Mouse (Mus musculus) MEL (cell line): ENCODE data around the gene Hpcal1. TPM values are rescaled to one million over a fixed set of nuclear protein-coding genes. Genes with fewer than 3 reads are reported as not detected.

ENCODE experiments used
- DNase-seq: peaks from one replicate; pipeline ENCODE4 v3.0.0; 2011; ENCODE audit warnings: low read depth, low spot score
- H3K27ac ChIP-seq: 2 replicates; pipeline ENCODE4 v1.5.1; 2012; ENCODE audit warnings: low read depth, mild to moderate bottlenecking, control low read depth, low read length, moderate library complexity; ENCODE audit not compliant: control insufficient read depth
- H3K27me3 ChIP-seq, 2 experiments: fragments of 150-350 bp in 1 of 2; sonication (generic) in 1 of 2; 2 replicates each; pipeline ENCODE4 v1.6.1; 2012; ENCODE audit warnings: low read length in 2 of 2, mild to moderate bottlenecking in 2 of 2, improper control_type of control experiment in 1 of 2, moderate library complexity in 1 of 2; ENCODE audit not compliant: insufficient read depth in 2 of 2, control insufficient read depth in 1 of 2
- H3K36me3 ChIP-seq, 2 experiments: 2 replicates each; pipeline ENCODE4 v1.6.1; 2012 to 2014; ENCODE audit warnings: low read length in 2 of 2, improper control_type of control experiment in 1 of 2, inconsistent platforms in 1 of 2, mild to moderate bottlenecking in 1 of 2; ENCODE audit not compliant: insufficient read depth in 2 of 2, control insufficient read depth in 1 of 2
- H3K4me1 ChIP-seq, 2 experiments: fragments of 150-350 bp in 1 of 2; sonication (generic) in 1 of 2; 2 replicates each; pipeline ENCODE4 v1.6.1; 2012; ENCODE audit warnings: low read length in 2 of 2, improper control_type of control experiment in 1 of 2, mild to moderate bottlenecking in 1 of 2; ENCODE audit not compliant: insufficient read depth in 2 of 2, control insufficient read depth in 1 of 2
- H3K4me3 ChIP-seq, 2 experiments: fragments of 150-350 bp in 1 of 2; sonication (generic) in 1 of 2; 2 replicates each; pipeline ENCODE4 v1.5.1; 2012; ENCODE audit warnings: low read depth in 2 of 2, low read length in 2 of 2, mild to moderate bottlenecking in 2 of 2, moderate library complexity in 2 of 2, control low read depth in 1 of 2, improper control_type of control experiment in 1 of 2; ENCODE audit not compliant: control insufficient read depth in 1 of 2, insufficient read depth in 1 of 2
- H3K79me2 ChIP-seq: 2 replicates; pipeline ENCODE4 v1.6.1; 2012; ENCODE audit warnings: mild to moderate bottlenecking, low read length, moderate library complexity; ENCODE audit not compliant: control insufficient read depth, poor library complexity, insufficient read depth
- H3K9ac ChIP-seq: 2 replicates; pipeline ENCODE4 v1.6.1; 2012; ENCODE audit warnings: low read depth, mild to moderate bottlenecking, control low read depth, low read length, moderate library complexity; ENCODE audit not compliant: control insufficient read depth, poor library complexity, severe bottlenecking
- H3K9me3 ChIP-seq: fragments of 150-350 bp; sonication (generic); replicated peaks from 2 replicates; pipeline ENCODE4 v1.6.1; 2012; ENCODE audit warnings: mild to moderate bottlenecking, low read length, improper control_type of control experiment, moderate library complexity; ENCODE audit not compliant: insufficient read depth
- CHD2 ChIP-seq: IDR thresholded peaks from 2 replicates; pipeline ENCODE4 v1.6.1; 2011; ENCODE audit warnings: low read length, improper control_type of control experiment
- E2F4 ChIP-seq: IDR thresholded peaks from 2 replicates; pipeline ENCODE4 v1.6.1; 2011; ENCODE audit warnings: low read depth, low read length, improper control_type of control experiment, borderline replicate concordance
- EP300 ChIP-seq, 2 experiments: IDR thresholded peaks; 2 replicates each; pipeline ENCODE4 v1.6.1; 2011; ENCODE audit warnings: improper control_type of control experiment in 2 of 2, low read length in 2 of 2, low read depth in 1 of 2, mild to moderate bottlenecking in 1 of 2
- ETS1 ChIP-seq: IDR thresholded peaks from 2 replicates; pipeline ENCODE4 v1.6.1; 2012; ENCODE audit warnings: low read depth, mild to moderate bottlenecking, inconsistent platforms, low read length, improper control_type of control experiment, moderate library complexity
- GABPA ChIP-seq: IDR thresholded peaks from 2 replicates; pipeline ENCODE4 v1.6.1; 2012; ENCODE audit warnings: low read depth, mild to moderate bottlenecking, inconsistent platforms, low read length, improper control_type of control experiment, moderate library complexity
- GATA1 ChIP-seq: IDR thresholded peaks from 2 replicates; pipeline ENCODE4 v1.6.1; 2011; ENCODE audit warnings: low read depth, low read length, improper control_type of control experiment
- HCFC1 ChIP-seq: IDR thresholded peaks from 2 replicates; pipeline ENCODE4 v1.6.1; 2012; ENCODE audit warnings: low read depth, mild to moderate bottlenecking, inconsistent platforms, low read length, improper control_type of control experiment, moderate library complexity
- JUND ChIP-seq: IDR thresholded peaks from 2 replicates; pipeline ENCODE4 v1.6.1; 2011; ENCODE audit warnings: low read depth, mild to moderate bottlenecking, improper control_type of control experiment, low read length
- KAT2A ChIP-seq: conservative IDR thresholded peaks from 2 replicates; pipeline ENCODE4 v1.6.1; 2012; ENCODE audit warnings: low read depth, low read length, improper control_type of control experiment, inconsistent platforms
- MAFK ChIP-seq: IDR thresholded peaks from 2 replicates; pipeline ENCODE4 v1.6.1; 2011; ENCODE audit warnings: low read depth, mild to moderate bottlenecking, low read length, improper control_type of control experiment, borderline replicate concordance
- MAX ChIP-seq: IDR thresholded peaks from 2 replicates; pipeline ENCODE4 v1.6.1; 2011; ENCODE audit warnings: low read length, improper control_type of control experiment
- MAZ ChIP-seq: IDR thresholded peaks from 2 replicates; pipeline ENCODE4 v1.6.1; 2012; ENCODE audit warnings: low read depth, mild to moderate bottlenecking, inconsistent platforms, low read length, improper control_type of control experiment
- MEF2A ChIP-seq: IDR thresholded peaks from 2 replicates; pipeline ENCODE4 v1.6.1; 2014; ENCODE audit warnings: low read depth, mild to moderate bottlenecking, inconsistent platforms, low read length, improper control_type of control experiment; ENCODE audit not compliant: poor library complexity, insufficient replicate concordance, severe bottlenecking; ENCODE audit errors: extremely low read depth
- MYB ChIP-seq: IDR thresholded peaks from 2 replicates; pipeline ENCODE4 v1.6.1; 2011; ENCODE audit warnings: mild to moderate bottlenecking, low read depth, low read length, improper control_type of control experiment
- NELFE ChIP-seq: IDR thresholded peaks from 2 replicates; pipeline ENCODE4 v1.6.1; 2011; ENCODE audit warnings: low read depth, low read length, improper control_type of control experiment
- NRF1 ChIP-seq: IDR thresholded peaks from 2 replicates; pipeline ENCODE4 v1.6.1; 2014; ENCODE audit warnings: low read depth, mild to moderate bottlenecking, inconsistent platforms, low read length, improper control_type of control experiment, moderate library complexity; ENCODE audit not compliant: poor library complexity, insufficient read depth, severe bottlenecking
- POLR2A ChIP-seq, 2 experiments: IDR thresholded peaks; 2 replicates each; pipeline ENCODE4 v1.6.1; 2011 to 2012; ENCODE audit warnings: low read length in 2 of 2, mild to moderate bottlenecking in 2 of 2, control low read depth in 1 of 2, improper control_type of control experiment in 1 of 2, low read depth in 1 of 2, moderate library complexity in 1 of 2; ENCODE audit not compliant: control insufficient read depth in 1 of 2, insufficient read depth in 1 of 2, poor library complexity in 1 of 2
- POLR2AphosphoS2 ChIP-seq: IDR thresholded peaks from 2 replicates; pipeline ENCODE4 v1.6.1; 2011; ENCODE audit warnings: low read length, improper control_type of control experiment
- POLR2AphosphoS5 ChIP-seq: IDR thresholded peaks from 2 replicates; pipeline ENCODE4 v1.6.1; 2012; ENCODE audit warnings: low read depth, borderline replicate concordance, mild to moderate bottlenecking, inconsistent platforms, low read length, moderate library complexity, mixed read lengths
- RAD21 ChIP-seq: IDR thresholded peaks from 2 replicates; pipeline ENCODE4 v1.6.1; 2011; ENCODE audit warnings: mild to moderate bottlenecking, low read depth, low read length, improper control_type of control experiment
- RCOR1 ChIP-seq: IDR thresholded peaks from 2 replicates; pipeline ENCODE4 v1.6.1; 2012; ENCODE audit warnings: low read depth, mild to moderate bottlenecking, inconsistent platforms, low read length, improper control_type of control experiment
- SIN3A ChIP-seq: IDR thresholded peaks from 2 replicates; pipeline ENCODE4 v1.6.1; 2012; ENCODE audit warnings: low read length, improper control_type of control experiment, inconsistent platforms
- SMC3 ChIP-seq: IDR thresholded peaks from 2 replicates; pipeline ENCODE4 v1.6.1; 2011; ENCODE audit warnings: low read depth, low read length, improper control_type of control experiment
- TAL1 ChIP-seq: IDR thresholded peaks from 2 replicates; pipeline ENCODE4 v1.6.1; 2012; ENCODE audit warnings: mild to moderate bottlenecking, inconsistent platforms, low read length, moderate library complexity, mixed read lengths
- TCF12 ChIP-seq: IDR thresholded peaks from 2 replicates; pipeline ENCODE4 v1.6.1; 2014; ENCODE audit warnings: low read depth, mild to moderate bottlenecking, inconsistent platforms, low read length, improper control_type of control experiment, moderate library complexity
- USF1 ChIP-seq: IDR thresholded peaks from 2 replicates; pipeline ENCODE4 v1.6.1; 2014; ENCODE audit warnings: low read depth, mild to moderate bottlenecking, inconsistent platforms, low read length, improper control_type of control experiment, moderate library complexity
- USF2 ChIP-seq, 2 experiments: IDR thresholded peaks; 2 replicates each; pipeline ENCODE4 v1.6.1; 2011 to 2012; ENCODE audit warnings: improper control_type of control experiment in 2 of 2, low read length in 2 of 2, borderline replicate concordance in 1 of 2, inconsistent platforms in 1 of 2, low read depth in 1 of 2, mild to moderate bottlenecking in 1 of 2; ENCODE audit not compliant: insufficient read depth in 1 of 2
- ZC3H11A ChIP-seq: IDR thresholded peaks from 2 replicates; pipeline ENCODE4 v1.6.1; 2012; ENCODE audit warnings: low read depth, mild to moderate bottlenecking, inconsistent platforms, low read length, improper control_type of control experiment
- ZKSCAN1 ChIP-seq: IDR thresholded peaks from 2 replicates; pipeline ENCODE4 v1.6.1; 2012; ENCODE audit warnings: low read depth, mild to moderate bottlenecking, inconsistent platforms, low read length, improper control_type of control experiment, moderate library complexity
- ZMIZ1 ChIP-seq: IDR thresholded peaks from 2 replicates; pipeline ENCODE4 v1.6.1; 2012; ENCODE audit warnings: low read depth, mild to moderate bottlenecking, inconsistent platforms, low read length, improper control_type of control experiment, moderate library complexity
- ZNF384 ChIP-seq: IDR thresholded peaks from 2 replicates; pipeline ENCODE4 v1.6.1; 2012; ENCODE audit warnings: low read depth, mild to moderate bottlenecking, inconsistent platforms, low read length, improper control_type of control experiment
- polyA plus RNA-seq, 2 experiments: library from polyadenylated mRNA; stranded (reverse) in 1 of 2; unstranded in 1 of 2; fragments of >175 nt in 1 of 2; fragments of >200 nt in 1 of 2; gene quantifications; 2 replicates each; pipeline versions ENCODE4 v1.2.1 to v1.2.4; 2012; ENCODE audit warnings: low replicate concordance in 2 of 2, low read depth in 1 of 2; ENCODE audit not compliant: insufficient read length in 2 of 2, insufficient read depth in 1 of 2, missing spikeins in 1 of 2
- total RNA-seq: library from RNA; depleted of rRNA; stranded (reverse); fragments of 300-350 nt; gene quantifications from 2 replicates; pipeline ENCODE4 v1.2.3, GENCODE M21; 2012

Hpcal1 gene
- total and polyA plus RNA-seq, 3 experiments, result 9.1 to 23.0 TPM; not detected in 1

DNA sequence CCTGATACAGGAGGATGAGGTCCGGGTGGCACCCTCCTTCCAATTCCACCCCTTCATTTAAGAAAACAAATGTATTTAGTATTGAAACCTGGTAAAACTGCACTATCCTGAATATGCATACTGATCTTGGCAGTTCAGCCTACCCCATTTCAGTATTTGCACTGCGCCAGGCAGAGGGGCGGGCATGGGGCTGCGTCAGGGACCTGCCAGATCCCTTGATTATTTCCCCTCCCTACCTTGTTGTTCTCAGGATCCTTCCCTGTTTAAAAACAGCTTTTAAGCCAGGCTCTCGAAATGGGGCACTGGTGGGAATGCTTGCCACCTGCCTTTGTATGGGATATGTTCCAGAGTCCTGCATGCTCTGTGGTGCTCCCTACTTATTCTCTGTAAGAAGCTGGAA lies 1.7 kb downstream of the Hpcal1 start:
- no peak overlapping the region for H3K4me3 ChIP-seq

GRCm38 (mm10) chr12:17692953-17693352 lies 2.3 kb downstream of the Hpcal1 start:
- H3K4me1 ChIP-seq, result 0 out of 4 replicates have a peak, but pooled peaks cover 0 to 6% of the 10 kb centered on the region in 2 experiments
- H3K9ac ChIP-seq, result no peak overlapping the region
- no peak overlapping the region for H3K27ac ChIP-seq
- TF ChIP-seq HCFC1 (no peak), NRF1 (no peak), POLR2A (IDR thresholded peaks at IDR 0.05; ENCODE audit: control insufficient read depth in 1 of 2, insufficient read depth in 1 of 2, low read depth in 1 of 2, low read length in 2 of 2, poor library complexity in 1 of 2) (no peak), CHD2 (no peak), SIN3A (no peak), SMC3 (no peak), ZKSCAN1 (no peak), E2F4 (no peak), MEF2A (no peak), JUND (no peak), POLR2AphosphoS5 (no peak), EP300 (IDR thresholded peaks at IDR 0.05; ENCODE audit: low read depth in 1 of 2, low read length in 2 of 2) (no peak), USF1 (no peak), NELFE (no peak), ZC3H11A (no peak), RAD21 (no peak), TCF12 (no peak), MAX (no peak), GABPA (no peak), MAZ (no peak)
- no peaks in the 10 kb centered on the region for H3K36me3 ChIP-seq
- H3K9me3 ChIP-seq, result no peaks in the 10 kb centered on the region
- DNase-seq, result no peak
- H3K27me3 ChIP-seq, result no peaks in the 10 kb centered on the region
- H3K4me3 ChIP-seq, result no peak overlapping the region
- peaks cover 3% of the 10 kb centered on the region for H3K79me2 ChIP-seq

More for the DNA sequence above, 1.7 kb downstream of the Hpcal1 start:
- no peaks in the 10 kb centered on the region for H3K36me3 ChIP-seq
- TF ChIP-seq POLR2AphosphoS2, result no peak
- TF ChIP-seq ZKSCAN1, result no peak
- no peak for TF ChIP-seq ZMIZ1
- TF ChIP-seq TAL1, result no peak
- no peak for TF ChIP-seq ETS1
- no peak for TF ChIP-seq NRF1
- no peak for TF ChIP-seq MAFK
- no peak for TF ChIP-seq RCOR1
- TF ChIP-seq ZNF384, result no peak
- no peak for TF ChIP-seq JUND
- no peak for TF ChIP-seq HCFC1
- TF ChIP-seq MYB, result no peak
- no peak for TF ChIP-seq SIN3A
- TF ChIP-seq USF2 (IDR thresholded peaks at IDR 0.05; ENCODE audit: borderline replicate concordance in 1 of 2, insufficient read depth in 1 of 2, low read depth in 1 of 2, low read length in 2 of 2), result no peak
- TF ChIP-seq MEF2A, result no peak
- TF ChIP-seq KAT2A, result no peak
- no peak for TF ChIP-seq GATA1
- TF ChIP-seq NELFE, result no peak
- no peak for TF ChIP-seq POLR2AphosphoS5
- TF ChIP-seq, all 39 proteins: peak for 0
- Histone ChIP-seq H3K4me1 (0 out of 4 replicates have a peak, but pooled peaks cover 0 to 6% of the 10 kb centered on the region in 2 experiments), H3K9ac (no peak overlapping the region), H3K27ac (no peak overlapping the region), H3K9me3 (no peaks in the 10 kb centered on the region), H3K27me3 (no peaks in the 10 kb centered on the region), H3K79me2 (peaks cover 3% of the 10 kb centered on the region)
- DNase-seq, result no peak
